Mouse (Mus musculus) hindbrain, embryonic 16.5 days (tissue): ENCODE measurements around the gene Rimbp2. TPM values are rescaled to one million over a fixed set of nuclear protein-coding genes. Genes with fewer than 3 reads are reported as not detected.

ENCODE experiments used
- ATAC-seq: fragments of 200-750 bp; cut with Nextera tagmentation; 2 replicates; pipeline ENCODE4 v1.8.0; 2017; ENCODE audit warnings: moderate TSS enrichment, moderate library complexity
- H3K27ac ChIP-seq: fragments of 300-500 bp; sonication (generic); 2 replicates; pipeline ENCODE4 v1.5.1; 2014; ENCODE audit warnings: low read depth, mild to moderate bottlenecking, control low read depth, low read length, moderate library complexity
- H3K27me3 ChIP-seq: fragments of 300-500 bp; sonication (generic); replicated peaks from 2 replicates; pipeline ENCODE4 v1.6.1; 2014; ENCODE audit warnings: low read length; ENCODE audit not compliant: control insufficient read depth, insufficient read depth
- H3K36me3 ChIP-seq: fragments of 300-500 bp; sonication (generic); 2 replicates; pipeline ENCODE4 v1.6.1; 2014; ENCODE audit warnings: mild to moderate bottlenecking, low read length, moderate library complexity, mixed read lengths; ENCODE audit not compliant: control insufficient read depth, insufficient read depth
- H3K4me1 ChIP-seq: fragments of 300-500 bp; sonication (generic); 2 replicates; pipeline ENCODE4 v1.6.1; 2014; ENCODE audit warnings: low read depth, low read length; ENCODE audit not compliant: control insufficient read depth, insufficient read depth
- H3K4me2 ChIP-seq: fragments of 300-500 bp; sonication (generic); 2 replicates; pipeline ENCODE4 v1.6.1; 2014; ENCODE audit warnings: mild to moderate bottlenecking, low read length, control low read depth, moderate library complexity
- H3K4me3 ChIP-seq: fragments of 300-500 bp; sonication (generic); 2 replicates; pipeline ENCODE4 v1.5.1; 2014; ENCODE audit warnings: mild to moderate bottlenecking, low read length, control low read depth, moderate library complexity
- H3K9ac ChIP-seq: fragments of 300-500 bp; sonication (generic); 2 replicates; pipeline ENCODE4 v1.6.1; 2014; ENCODE audit warnings: low read depth, mild to moderate bottlenecking, control low read depth, low read length, moderate library complexity
- H3K9me3 ChIP-seq: fragments of 300-500 bp; sonication (generic); 2 replicates; pipeline ENCODE4 v1.6.1; 2014; ENCODE audit warnings: mild to moderate bottlenecking, low read length, moderate library complexity; ENCODE audit not compliant: control insufficient read depth
- WGBS: fragments of 180-500 bp; shearing (Covaris S2); extraction: QIAGEN DNeasy Blood & Tissue Kit; methylation state at CpG from one replicate; pipeline ENCODE4 v1.1.7; 2014; 5-methylcytosine and 5-hydroxymethylcytosine counted together
- polyA plus RNA-seq: library from polyadenylated mRNA; unstranded; fragments of >200 nt; fragmentation: Nextera tagmentation; extraction: Ambion mirVana; gene quantifications from 2 replicates; pipeline ENCODE4 v1.2.1, GENCODE M21; 2015

Rimbp2 gene
- polyA plus RNA-seq, 1 experiment from 2014 or later: 4.7 TPM

GRCm38 (mm10) chr5:128845033-128845432 lies 108.3 kb downstream of the Rimbp2 start:
- Histone ChIP-seq H3K4me1 (no peaks in the 10 kb centered on the region), H3K9ac (no peak overlapping the region), H3K9me3 (no peaks in the 10 kb centered on the region), H3K27me3 (no peaks in the 10 kb centered on the region), H3K4me3 (no peak overlapping the region), H3K36me3 (no peaks in the 10 kb centered on the region), H3K4me2 (no peak overlapping the region), H3K27ac (no peak overlapping the region)
- WGBS: 63% methylated on average over 11 of the region's 11 CpGs
- no peak for ATAC-seq

- 65% methylated on average over 2 of the region's 2 CpGs for WGBS
- no peak overlapping the region for H3K4me3 ChIP-seq
- no peak overlapping the region for H3K4me2 ChIP-seq
- H3K9ac ChIP-seq: no peak overlapping the region
- H3K36me3 ChIP-seq: no peaks in the 10 kb centered on the region
- H3K4me1 ChIP-seq: no peaks in the 10 kb centered on the region
- ATAC-seq: no peak
- no peaks in the 10 kb centered on the region for H3K27me3 ChIP-seq
- no peak overlapping the region for H3K27ac ChIP-seq
- no peaks in the 10 kb centered on the region for H3K9me3 ChIP-seq
These were observed 109.3 kb downstream of the Rimbp2 start for GRCm38 (mm10) chr5:128843982-128844381.

DNA sequence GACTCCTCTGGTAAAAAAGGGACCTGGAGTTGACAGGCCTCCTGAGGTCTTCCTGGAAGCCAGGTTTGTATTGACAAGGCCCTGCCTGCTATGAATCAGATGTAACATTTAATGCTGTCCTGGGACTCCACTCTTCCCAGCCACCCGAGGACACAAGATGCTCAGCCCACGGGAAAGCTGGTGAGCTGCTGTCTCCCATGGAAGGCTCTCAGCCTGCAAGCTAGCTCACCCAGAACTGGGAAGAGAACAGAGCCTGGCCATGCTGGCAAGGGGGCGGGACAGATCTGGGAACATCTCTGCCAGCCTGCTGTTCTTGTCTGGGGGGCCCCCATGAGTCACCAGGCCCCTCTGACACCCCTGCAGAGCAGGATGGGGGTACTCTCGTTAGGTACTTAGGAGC lies 111.7 kb downstream of the Rimbp2 start:
- WGBS: 53% methylated on average over 4 of the region's 4 CpGs
- H3K4me3 ChIP-seq: no peak overlapping the region
- no peak for ATAC-seq
- H3K9ac ChIP-seq: no peak overlapping the region
- H3K27me3 ChIP-seq: no peaks in the 10 kb centered on the region
- no peak overlapping the region for H3K27ac ChIP-seq
- H3K4me1 ChIP-seq: no peaks in the 10 kb centered on the region
- no peak overlapping the region for H3K4me2 ChIP-seq
- H3K9me3 ChIP-seq: no peaks in the 10 kb centered on the region
- H3K36me3 ChIP-seq: 0 out of 2 replicates have a peak, but pooled peaks cover 3% of the 10 kb centered on the region

DNA sequence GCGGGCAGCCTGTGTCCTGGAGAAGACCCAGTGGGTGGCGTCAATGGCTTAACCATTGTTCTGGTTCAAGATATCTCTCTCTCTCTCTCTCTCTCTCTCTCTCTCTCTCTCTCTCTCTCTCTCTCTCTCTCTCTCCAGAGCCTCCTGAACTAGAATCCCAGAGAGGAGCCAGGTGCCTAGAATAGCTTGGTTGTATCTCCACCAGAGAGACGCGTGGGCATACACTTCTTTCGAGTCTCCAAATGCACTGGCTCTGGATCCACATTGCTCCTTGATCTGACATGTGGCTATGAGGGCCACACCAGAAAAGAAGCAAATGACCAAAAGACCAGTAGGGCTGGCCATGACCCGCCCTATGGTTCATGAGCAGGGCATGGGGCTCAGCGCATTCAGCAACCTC lies 116.2 kb downstream of the Rimbp2 start:
- ATAC-seq: no peak
- Histone ChIP-seq H3K9ac (no peak overlapping the region), H3K27ac (no peak overlapping the region), H3K27me3 (no peaks in the 10 kb centered on the region), H3K4me1 (no peaks in the 10 kb centered on the region), H3K4me3 (no peak overlapping the region), H3K9me3 (no peaks in the 10 kb centered on the region), H3K4me2 (no peak overlapping the region), H3K36me3 (0 out of 2 replicates have a peak, but pooled peaks cover 3% of the 10 kb centered on the region)
- WGBS: 93% methylated on average over 7 of the region's 7 CpGs

DNA sequence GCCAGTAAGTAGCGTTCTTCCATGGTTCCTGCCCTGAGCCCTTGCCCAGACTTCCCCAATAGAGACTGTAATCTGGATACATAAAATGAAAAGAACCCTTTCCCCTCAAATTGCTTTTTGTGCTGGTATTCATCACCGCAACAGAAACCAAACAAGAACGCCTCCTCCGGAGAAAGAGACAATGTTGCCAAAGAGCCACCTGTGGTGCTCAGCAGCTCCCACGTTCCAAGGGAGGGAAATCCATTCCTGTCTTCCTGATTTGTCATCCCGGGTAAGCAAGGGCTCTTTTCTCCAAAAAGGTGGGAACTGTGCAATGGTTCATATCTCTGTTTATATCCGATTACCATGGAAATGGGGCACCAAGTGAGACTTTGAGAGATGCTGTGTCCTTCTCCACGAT lies 119.2 kb downstream of the Rimbp2 start:
- 0 out of 2 replicates have a peak, but pooled peaks cover 3% of the 10 kb centered on the region for H3K9me3 ChIP-seq
- 61% methylated on average over 8 of the region's 8 CpGs for WGBS
- no peak for ATAC-seq
- H3K27me3 ChIP-seq: no peaks in the 10 kb centered on the region
- H3K4me3 ChIP-seq: no peak overlapping the region
- no peak overlapping the region for H3K4me2 ChIP-seq
- no peaks in the 10 kb centered on the region for H3K4me1 ChIP-seq
- peaks cover 3% of the 10 kb centered on the region; the same call in 1 of the 2 replicates for H3K36me3 ChIP-seq
- no peak overlapping the region for H3K27ac ChIP-seq
- no peak overlapping the region for H3K9ac ChIP-seq

DNA sequence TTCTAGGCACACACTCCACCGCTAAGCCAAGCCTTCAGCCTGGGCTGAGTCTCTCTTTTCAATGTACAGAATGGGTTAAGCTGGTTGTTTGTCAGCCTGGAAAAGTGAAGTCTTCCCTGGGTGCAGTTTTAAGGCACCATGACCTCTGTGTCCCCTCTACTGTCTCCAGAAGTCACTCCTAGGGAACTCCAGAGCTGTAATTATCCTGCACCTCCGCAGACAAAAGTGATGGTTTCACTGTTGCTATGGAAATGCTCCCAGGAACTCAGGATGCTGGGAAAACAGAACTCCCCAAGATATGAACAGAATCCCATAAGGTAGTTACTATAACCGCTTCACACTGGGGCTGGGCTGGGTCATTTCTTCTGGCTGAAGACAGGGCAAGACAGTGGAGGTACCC lies 130.4 kb downstream of the Rimbp2 start:
- Histone ChIP-seq H3K27ac (no peak overlapping the region), H3K9me3 (no peaks in the 10 kb centered on the region), H3K9ac (no peak overlapping the region), H3K4me3 (no peak overlapping the region), H3K4me2 (no peak overlapping the region), H3K4me1 (peaks cover 2% of the 10 kb centered on the region; the same call in 1 of the 2 replicates), H3K36me3 (no peaks in the 10 kb centered on the region), H3K27me3 (no peaks in the 10 kb centered on the region)
- 66% methylated on average over 3 of the region's 3 CpGs for WGBS
- ATAC-seq: no peak

- 44% methylated on average over 12 of the region's 12 CpGs for WGBS
- Histone ChIP-seq H3K36me3 (no peaks in the 10 kb centered on the region), H3K27ac (no peak overlapping the region), H3K9me3 (no peaks in the 10 kb centered on the region), H3K27me3 (no peaks in the 10 kb centered on the region), H3K4me2 (no peak overlapping the region), H3K4me1 (peaks cover 2% of the 10 kb centered on the region; the same call in 1 of the 2 replicates), H3K9ac (peak overlapping the region; percentile 42; the same call in 1 of the 2 replicates), H3K4me3 (no peak overlapping the region)
- ATAC-seq: no peak
These were observed 133.5 kb downstream of the Rimbp2 start for GRCm38 (mm10) chr5:128819638-128820285.

- Histone ChIP-seq H3K4me1 (peaks cover 10% of the 10 kb centered on the region), H3K9ac (no peak overlapping the region), H3K27me3 (no peaks in the 10 kb centered on the region; the same call in 1 of the 2 replicates), H3K9me3 (no peaks in the 10 kb centered on the region), H3K4me3 (no peak overlapping the region), H3K36me3 (no peaks in the 10 kb centered on the region), H3K27ac (no peak overlapping the region), H3K4me2 (no peak overlapping the region)
- WGBS: 56% methylated on average over 8 of the region's 8 CpGs
- ATAC-seq: no peak
These were observed 137.7 kb downstream of the Rimbp2 start for GRCm38 (mm10) chr5:128815629-128816028.

DNA sequence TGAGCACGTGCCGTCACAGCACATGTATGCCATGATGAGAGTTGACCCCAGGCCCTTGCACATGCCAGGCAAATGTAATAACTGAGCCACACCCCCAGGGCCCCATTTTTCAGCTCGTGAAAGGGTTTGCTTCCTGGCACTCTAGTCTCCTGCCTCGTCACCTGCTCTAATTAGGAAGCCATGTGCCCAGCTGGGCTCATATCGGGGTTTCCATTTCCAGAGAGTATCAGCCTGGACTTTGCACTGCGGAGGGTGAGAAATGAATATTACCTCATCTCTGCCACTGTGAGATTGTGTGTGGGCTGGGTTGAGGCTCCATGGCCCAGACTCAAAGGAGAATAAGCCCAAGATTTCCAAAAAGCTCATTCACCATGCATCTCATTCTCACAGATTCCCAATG lies 138.2 kb downstream of the Rimbp2 start:
- Histone ChIP-seq H3K4me3 (no peak overlapping the region), H3K9ac (no peak overlapping the region), H3K27me3 (no peaks in the 10 kb centered on the region; the same call in 1 of the 2 replicates), H3K36me3 (no peaks in the 10 kb centered on the region), H3K9me3 (no peaks in the 10 kb centered on the region), H3K4me2 (no peak overlapping the region), H3K4me1 (peaks cover 16% of the 10 kb centered on the region), H3K27ac (no peak overlapping the region)
- ATAC-seq: no peak
- 45% methylated on average over 6 of the region's 6 CpGs for WGBS
